Mouse (Mus musculus) left cerebral cortex, postnatal 10 days (tissue): ENCODE results near the gene Samd14. TPM values are rescaled to one million over a fixed set of nuclear protein-coding genes. Genes with fewer than 3 reads are reported as not detected.

ENCODE experiments used
- DNase-seq, 2 experiments: peaks; one replicate each; pipeline ENCODE4 v3.0.0; 2021 to 2022; ENCODE audit warnings: low spot score in 2 of 2, mixed read lengths in 1 of 2; ENCODE audit errors: extremely low spot score in 1 of 2
- intact Hi-C: fragments of 180-260 bp; cut with DNase I; formaldehyde crosslinking; loops from one replicate; pipeline ENCODE4 v1.15.1; 2025
- total RNA-seq, 2 experiments: library from RNA; stranded (reverse); gene quantifications; 2 replicates each; pipeline ENCODE4 v1.2.3; 2021

Samd14 gene
- total RNA-seq, 2 experiments from 2014 or later = 98.6 to 99.6 TPM

- peak; percentile 69 to 70 for DNase-seq
- intact Hi-C loops = no loop called here
These were observed 14.9 kb downstream of the Samd14 start for GRCm38 (mm10) chr11:95024439-95025184.

- no peak for DNase-seq
- intact Hi-C loops = no loop called here
These were observed 15.7 kb downstream of the Samd14 start for GRCm38 (mm10) chr11:95025227-95026012.

- no peak for DNase-seq
- intact Hi-C loops = no loop called here
These were observed 16.4 kb downstream of the Samd14 start for GRCm38 (mm10) chr11:95026090-95026542.

GRCm38 (mm10) chr11:95026849-95027248 is 17.2 kb downstream of the Samd14 start:
- intact Hi-C loops = no loop called here
- DNase-seq = no peak

GRCm38 (mm10) chr11:95027850-95028470 is 18.3 kb downstream of the Samd14 start:
- intact Hi-C loops = no loop called here
- DNase-seq = no peak

- DNase-seq = no peak
- intact Hi-C loops = no loop called here
These were observed 23.3 kb downstream of the Samd14 start for GRCm38 (mm10) chr11:95032945-95033344.

GRCm38 (mm10) chr11:95033617-95034016 is 23.9 kb downstream of the Samd14 start:
- DNase-seq = no peak

GRCm38 (mm10) chr11:95034902-95035301 is 25.2 kb downstream of the Samd14 start:
- intact Hi-C loops = no loop called here
- no peak for DNase-seq

More at GRCm38 (mm10) chr11:95033617-95034016, 23.9 kb downstream of the Samd14 start:
- intact Hi-C loops = no loop called here

GRCm38 (mm10) chr11:95036521-95036920 is 26.8 kb downstream of the Samd14 start:
- no peak for DNase-seq
- intact Hi-C loops = no loop called here

GRCm38 (mm10) chr11:95037306-95037705 is 27.6 kb downstream of the Samd14 start:
- intact Hi-C loops = no loop called here
- no peak for DNase-seq

- intact Hi-C loops = no loop called here
- no peak for DNase-seq
These were observed 28.6 kb downstream of the Samd14 start for GRCm38 (mm10) chr11:95038156-95038817.

GRCm38 (mm10) chr11:95038818-95039655 is 29.4 kb downstream of the Samd14 start:
- no peak for DNase-seq
- intact Hi-C loops = no loop called here

GRCm38 (mm10) chr11:95039766-95040165 is 30.1 kb downstream of the Samd14 start:
- intact Hi-C loops = no loop called here
- no peak for DNase-seq

GRCm38 (mm10) chr11:95040491-95041138 is 30.9 kb downstream of the Samd14 start:
- intact Hi-C loops = no loop called here
- peak in 1 of 2 experiments; percentile 62 for DNase-seq

- intact Hi-C loops = no loop called here
- DNase-seq = peak; percentile 97 to 98
These were observed 31.5 kb downstream of the Samd14 start, which contains the start of gene Pdk2 for GRCm38 (mm10) chr11:95041139-95041609. Gene Pdk2, minus strand, starts transcription at chr11:95041354.

GRCm38 (mm10) chr11:95042096-95042495 is 32.4 kb downstream of the Samd14 start:
- DNase-seq = peak; percentile 80 to 88
- intact Hi-C loops = no loop called here

- intact Hi-C loops = no loop called here
- DNase-seq = no peak
These were observed 33.4 kb downstream of the Samd14 start for GRCm38 (mm10) chr11:95043060-95043459.

GRCm38 (mm10) chr11:95043608-95044007 is 33.9 kb downstream of the Samd14 start:
- intact Hi-C loops = no loop called here
- DNase-seq = no peak
